Mouse (Mus musculus) left cerebral cortex, adult 18-20 months (tissue): Measurements from ENCODE around the gene B3gat2. TPM values are rescaled to one million over a fixed set of nuclear protein-coding genes. Genes with fewer than 3 reads are reported as not detected.

Experiments used
- DNase-seq, 2 experiments: peaks; one replicate each; pipeline ENCODE4 v3.0.0; 2021 to 2022; ENCODE audit warnings: low spot score in 2 of 2, mixed read lengths in 1 of 2
- total RNA-seq, 2 experiments: library from RNA; stranded (reverse); gene quantifications; 2 replicates each; pipeline ENCODE4 v1.2.3; 2021

B3gat2 gene
- total RNA-seq, 2 experiments from 2014 or later: 6.9 to 8.6 TPM

DNA sequence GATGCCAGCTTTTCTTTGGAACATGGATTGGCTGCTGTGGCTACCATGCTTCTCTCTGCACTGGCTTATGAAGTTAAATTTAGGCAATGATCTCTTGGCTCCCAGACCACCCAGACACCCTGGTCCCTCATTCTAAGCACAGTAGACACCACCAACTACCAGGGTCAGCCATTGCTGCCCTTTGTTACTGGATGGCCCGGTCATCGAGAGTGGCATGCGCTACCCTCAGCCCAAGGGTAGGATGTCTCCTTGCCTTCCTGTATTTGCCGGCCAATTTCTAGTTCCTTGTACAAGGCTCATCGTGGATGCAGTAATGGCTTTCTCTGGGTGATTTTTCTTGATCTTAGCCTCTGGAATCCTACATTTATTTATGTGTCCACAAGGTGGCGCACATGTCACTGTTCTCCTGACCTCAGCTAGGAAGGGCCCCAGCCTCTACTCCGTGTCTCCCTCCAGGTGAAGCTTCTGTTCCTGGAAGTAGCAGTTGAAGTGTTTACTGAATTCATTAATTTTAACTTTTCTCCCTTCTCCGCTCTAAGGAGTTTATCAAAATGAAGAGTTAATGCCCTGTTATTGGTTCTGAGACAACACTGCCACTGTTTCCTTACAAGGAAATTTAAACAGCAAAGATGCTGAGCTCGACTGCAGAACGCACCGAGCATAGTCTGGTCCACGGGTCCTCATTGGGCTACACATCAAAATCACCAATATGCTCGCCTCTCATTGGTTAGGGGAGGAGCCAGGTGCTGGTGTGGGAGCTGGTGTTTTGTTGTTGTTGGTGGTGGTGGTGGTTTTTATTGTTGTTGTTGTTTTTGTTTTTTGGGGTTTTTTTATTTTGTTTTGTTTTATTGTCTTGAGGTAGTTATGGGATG, 65.6 kb downstream of the B3gat2 start:
- DNase-seq: peak; percentile 48 to 71

DNA sequence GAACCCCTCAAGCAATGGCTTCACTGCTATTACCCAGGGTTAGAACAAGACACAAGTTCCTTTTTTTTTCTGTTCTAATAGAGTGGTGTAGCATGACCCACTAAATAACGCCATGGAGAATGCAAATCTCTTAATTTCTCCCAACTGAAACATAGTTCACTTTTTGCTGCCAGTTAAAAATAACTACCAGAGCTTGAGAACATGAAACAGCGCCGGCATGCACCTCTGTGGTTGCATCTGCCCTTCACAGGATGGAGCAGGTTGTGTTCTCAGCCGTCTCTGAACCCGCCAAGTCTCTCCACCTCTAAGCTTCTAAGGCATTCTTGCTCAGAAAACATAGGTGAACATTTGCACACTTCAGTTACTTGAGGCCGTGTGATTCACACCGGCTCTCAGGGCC, 72.7 kb downstream of the B3gat2 start:
- DNase-seq: no peak

DNA sequence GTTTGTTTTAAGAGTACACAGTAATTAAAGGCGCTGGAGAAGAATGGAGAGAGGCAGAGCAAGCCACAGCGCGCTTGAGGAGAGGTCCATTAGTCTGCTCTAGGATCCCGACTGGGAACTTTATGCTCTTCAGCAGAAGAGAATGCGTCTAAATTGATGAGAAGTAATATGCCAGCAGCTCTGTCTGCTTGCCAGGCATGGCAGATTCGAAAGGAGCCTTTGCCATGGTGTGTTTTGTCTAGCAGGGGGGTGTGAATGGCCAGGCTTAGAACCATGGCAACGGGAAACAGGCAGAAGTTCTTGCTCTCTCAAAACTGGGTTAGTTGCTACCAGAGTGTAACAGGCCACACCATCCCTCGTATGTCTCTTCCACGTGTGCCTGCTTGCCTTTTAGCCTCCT, 73.3 kb downstream of the B3gat2 start:
- DNase-seq: peak in 1 of 2 experiments; percentile 27

DNA sequence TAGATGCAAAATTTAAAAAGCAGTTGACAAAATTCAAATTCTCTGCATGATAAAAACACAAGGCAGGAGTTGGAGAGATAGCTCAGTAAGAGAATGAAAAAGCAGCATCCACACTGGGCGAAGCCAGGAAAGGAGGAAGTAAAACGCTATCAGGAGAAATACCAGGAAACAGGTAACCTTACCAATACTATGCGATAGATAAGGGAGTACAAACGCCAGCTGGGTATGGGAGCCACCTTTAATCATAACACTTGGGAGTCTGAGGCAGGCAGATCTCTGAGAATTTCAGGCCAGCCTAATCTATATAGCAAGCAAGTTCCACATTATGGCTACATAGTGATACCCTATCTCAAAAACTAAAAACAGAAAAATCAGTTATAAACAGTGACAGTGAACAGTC, 75.1 kb downstream of the B3gat2 start:
- DNase-seq: no peak

DNA sequence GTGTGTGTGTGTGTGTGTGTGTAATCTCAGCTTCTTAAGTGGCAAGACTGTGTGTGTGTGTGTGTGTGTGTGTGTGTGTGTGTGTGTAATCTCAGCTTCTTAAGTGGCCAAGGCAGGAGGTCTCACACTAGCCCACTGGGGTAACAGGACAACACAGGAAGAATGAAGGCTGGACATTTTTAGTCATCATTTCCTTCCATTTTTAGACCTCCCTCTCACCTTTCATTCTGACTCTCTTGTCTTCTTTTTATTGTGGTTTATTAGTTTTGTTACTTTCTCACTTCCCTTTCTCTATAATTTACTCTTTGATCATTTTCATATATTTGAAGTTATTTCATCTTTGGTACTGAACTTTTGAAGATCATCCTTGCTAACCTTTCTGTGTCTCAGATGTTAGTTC, 79.4 kb downstream of the B3gat2 start:
- no peak for DNase-seq

DNA sequence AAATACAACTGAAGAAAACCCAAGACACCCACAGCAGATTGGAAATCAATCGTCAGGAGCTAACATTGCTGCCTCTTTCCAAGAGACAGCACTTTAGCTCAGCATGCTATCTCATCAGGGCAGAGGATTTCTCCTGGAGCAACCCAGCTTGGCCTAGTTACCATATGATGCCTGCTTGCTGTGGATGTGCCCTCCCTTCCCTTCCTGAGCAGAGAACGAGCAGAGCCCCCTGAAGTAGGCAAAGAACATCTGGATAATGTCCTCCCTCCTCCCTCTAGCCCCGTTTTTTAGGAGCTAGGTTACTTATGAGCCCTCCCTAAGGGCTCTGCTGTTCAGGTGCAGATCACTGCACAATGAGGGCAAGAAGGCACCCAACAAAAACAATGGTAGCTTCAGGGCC, 81.1 kb downstream of the B3gat2 start:
- DNase-seq: no peak

DNA sequence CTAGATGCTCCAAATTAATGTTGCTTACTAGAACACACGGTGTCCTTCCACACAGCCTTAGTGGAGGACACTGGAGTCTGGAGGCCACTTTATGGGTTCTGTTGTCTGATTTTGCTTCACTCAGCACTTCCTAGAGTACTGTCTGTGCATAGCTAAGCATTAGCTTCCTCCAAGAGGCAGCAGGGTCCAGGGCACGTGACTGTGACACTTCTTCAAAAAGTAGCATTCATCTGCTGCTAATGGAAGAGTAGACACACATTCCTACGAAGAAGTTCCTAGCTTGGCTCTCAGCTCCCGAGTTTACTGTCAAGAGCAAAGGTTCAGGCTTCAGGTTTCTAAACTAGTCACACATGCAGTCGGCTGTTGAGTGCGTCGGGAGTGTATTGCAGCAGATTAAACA, 82.2 kb downstream of the B3gat2 start:
- DNase-seq: no peak

DNA sequence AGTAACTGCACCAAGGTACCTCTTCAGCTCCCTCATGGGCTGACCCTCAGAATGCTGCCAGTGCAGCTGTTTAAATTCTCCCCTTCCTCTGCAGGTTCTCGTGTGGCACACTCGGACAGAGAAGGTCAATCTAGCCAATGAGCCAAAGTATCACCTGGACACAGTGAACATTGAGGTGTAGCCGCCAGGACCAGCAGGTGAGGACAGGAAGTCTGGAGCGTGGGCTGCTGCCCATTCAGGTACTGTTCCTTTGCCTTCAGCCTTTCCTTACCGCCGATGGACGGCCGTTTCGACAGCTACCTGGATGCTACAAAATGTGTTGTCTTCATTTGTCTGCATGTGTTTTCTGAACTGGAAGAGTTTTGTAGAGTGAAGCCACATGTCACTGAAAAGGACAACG, 83.5 kb downstream of the B3gat2 start:
- DNase-seq: no peak

DNA sequence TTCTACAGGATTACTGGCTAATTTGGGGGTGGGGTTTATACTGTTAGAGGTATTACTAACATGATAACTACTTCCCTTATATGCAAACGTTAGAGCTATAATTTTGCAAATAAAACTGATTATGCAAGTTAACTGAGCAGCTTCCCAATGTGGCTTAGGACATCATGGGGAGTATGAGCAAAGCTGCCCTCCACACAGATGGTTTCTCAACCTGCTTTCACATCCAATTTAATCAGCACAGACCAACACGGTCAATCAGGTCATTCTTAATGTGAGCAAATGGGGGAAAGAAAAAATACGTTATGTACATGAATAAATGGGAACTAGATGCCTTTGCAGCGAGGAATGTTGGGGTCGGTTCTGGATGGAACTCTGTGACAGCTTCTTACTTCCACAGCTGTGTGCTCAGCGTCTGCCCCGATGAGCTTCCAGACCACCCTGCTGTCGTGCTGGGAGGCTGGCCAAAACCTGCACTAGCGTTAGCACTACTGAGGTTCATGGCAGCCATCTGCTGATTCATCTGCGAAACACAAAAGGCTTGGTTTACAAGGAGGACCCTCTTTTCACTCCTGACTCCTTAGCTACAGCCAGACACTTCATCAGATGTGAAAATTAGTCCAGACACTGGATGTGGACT, 84.6 kb downstream of the B3gat2 start:
- no peak for DNase-seq

DNA sequence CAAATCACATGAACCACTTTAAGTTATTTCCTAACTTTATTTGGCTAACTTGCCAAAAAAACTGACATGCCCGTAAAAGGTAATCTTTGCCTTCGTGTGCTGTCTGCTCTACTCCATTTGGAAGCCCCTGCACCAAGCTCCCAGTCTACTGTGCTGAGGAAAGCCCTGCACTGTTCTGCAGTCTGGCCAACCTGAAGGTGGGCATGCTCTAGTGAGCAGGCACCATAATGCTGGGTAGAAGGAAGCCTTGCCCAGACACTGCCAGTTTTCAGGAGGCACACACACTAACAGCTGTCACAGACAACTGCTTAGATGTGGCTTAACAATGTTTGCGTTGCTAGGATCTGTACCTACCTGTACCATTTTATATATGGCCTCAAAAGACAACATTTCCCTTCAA, 94.1 kb downstream of the B3gat2 start:
- DNase-seq: no peak

DNA sequence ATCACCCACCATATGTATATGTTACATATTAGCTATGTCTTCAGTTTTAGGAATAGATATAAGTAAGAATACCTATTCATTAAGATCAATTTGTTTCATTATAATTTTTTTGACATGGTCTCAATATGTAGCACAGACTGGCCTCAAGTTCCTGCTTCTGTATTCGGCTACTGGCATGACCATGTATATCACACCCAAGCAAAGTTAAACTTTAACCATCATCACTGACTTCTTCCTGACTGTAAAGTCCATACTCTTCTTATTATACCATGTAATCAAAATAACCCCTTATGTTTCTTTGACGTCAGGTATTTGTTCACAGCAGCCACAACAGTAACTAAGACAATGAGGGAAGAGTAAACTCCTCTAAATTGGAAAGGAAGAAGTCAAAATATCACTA, 99.4 kb downstream of the B3gat2 start:
- DNase-seq: no peak

DNA sequence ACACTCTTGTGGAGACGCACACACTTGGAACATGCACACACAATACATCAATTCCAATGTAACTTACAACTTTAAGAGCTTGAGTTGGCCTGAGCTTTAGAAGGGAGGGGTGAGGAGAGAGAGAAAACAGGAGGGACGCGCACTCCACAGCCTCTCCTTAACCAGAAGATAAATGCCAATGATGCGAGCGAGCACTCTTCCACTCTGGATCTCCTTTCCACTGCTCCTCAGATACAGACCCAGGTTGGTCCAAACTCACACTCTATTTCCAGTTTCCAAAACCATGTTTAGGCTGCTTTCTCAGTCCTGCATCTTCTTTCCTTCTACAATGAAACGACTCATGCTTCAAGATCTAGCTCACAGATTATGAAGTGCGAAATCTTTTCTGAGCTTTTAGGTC, 104.0 kb downstream of the B3gat2 start:
- no peak for DNase-seq

DNA sequence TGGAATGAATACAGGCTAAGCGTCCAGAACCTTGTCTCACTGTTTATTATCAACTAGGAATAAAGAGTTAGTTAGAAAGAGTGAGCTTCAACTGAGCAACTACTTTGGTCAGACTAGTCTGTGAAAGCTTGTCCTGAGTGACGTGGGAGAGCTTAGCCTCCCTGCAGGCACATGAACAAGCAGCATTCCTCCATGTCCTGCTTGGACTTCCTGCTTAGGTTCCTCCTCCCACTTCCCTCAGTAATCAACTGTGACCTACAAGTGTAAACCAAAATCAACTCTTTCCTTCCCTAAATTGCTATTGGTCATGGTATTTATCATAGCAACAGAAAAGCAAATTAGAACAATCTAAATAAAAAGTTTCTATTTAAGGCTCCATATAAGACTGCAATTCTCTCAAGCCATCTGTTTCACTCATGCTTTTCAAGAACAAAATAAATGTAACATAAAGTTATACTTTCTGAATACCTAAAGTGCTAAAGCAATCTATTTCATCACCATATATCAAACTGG, 105.9 kb downstream of the B3gat2 start:
- DNase-seq: no peak

DNA sequence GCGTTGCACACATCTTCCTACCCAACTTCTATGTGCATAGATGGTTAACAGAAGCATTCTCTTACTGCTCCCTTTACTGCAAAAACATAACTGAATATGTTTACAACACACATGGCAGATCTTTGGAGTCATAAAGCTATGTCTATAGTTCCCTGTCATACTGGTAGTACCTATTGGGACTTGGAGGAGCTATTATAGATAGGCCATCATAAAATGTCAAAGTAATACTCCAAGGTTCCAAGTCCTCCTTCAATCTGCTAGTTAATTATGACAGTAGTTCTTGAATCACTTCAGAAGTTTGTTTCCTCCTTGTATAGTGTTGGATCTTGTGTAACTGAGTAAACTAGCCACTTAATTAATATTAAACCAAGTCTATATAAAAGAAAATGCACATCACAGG, 110.6 kb downstream of the B3gat2 start:
- no peak for DNase-seq

DNA sequence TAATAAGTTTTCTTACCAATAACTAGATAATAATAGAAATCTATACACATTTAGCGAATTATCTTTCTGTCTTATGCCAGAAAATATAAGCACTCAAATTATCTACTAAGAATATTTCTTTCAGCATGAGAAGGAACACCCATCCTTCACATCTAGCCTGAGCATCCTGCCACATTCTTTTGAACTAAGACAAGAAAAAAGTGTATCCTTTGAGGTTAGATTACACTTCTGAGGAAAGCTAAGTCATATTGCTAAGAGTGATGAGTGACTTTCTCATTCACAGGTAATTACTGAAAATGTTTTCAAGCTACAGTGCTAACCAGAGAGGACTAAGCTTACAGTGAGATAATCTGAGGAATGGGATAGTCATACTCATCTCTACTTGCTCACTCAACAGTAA, 121.1 kb downstream of the B3gat2 start:
- no peak for DNase-seq

DNA sequence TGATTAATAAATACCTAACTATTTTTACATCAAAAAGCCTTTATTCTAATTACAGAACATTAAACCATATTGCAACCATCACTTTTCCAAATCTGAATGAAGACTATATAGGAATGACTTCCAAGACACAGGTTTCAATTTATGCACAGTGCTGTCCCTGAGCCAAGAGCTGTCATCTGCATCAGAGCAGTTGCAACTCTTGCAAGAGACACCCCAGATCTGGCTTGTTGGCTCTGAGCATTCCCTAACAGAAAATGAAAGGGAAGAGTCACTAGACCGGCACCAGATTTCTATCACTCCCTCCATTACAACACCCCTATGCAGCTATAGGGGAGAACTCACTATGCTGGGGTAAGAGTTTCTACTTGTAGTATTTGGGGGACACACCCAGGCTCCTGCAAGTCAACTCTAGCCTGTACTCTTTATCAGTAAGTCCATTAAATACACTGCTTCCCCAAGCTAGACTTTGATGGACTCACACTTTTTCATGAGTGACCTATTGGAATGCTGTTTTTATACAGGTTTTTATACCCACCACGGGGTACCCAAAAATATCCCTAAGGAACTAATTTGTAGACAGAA, 122.6 kb downstream of the B3gat2 start:
- DNase-seq: no peak

DNA sequence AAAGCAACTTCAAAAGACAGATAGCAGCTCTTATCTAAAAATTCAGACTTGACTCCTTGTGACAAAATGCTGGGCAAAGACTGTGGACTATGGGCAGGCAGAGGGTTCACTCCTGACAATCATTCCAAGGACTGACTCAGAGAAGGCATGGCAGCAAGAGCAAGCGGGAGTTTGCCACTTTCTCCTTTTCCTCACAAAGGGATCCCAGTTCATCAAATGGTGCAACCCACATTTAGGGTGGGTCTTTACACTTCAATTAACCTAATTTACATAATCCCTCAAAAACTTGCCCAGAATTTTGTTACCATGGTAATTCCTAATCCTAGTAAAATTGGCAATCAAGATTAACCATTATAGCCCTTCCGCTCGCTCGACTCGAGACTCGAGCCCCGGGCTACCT, 123.4 kb downstream of the B3gat2 start:
- no peak for DNase-seq

DNA sequence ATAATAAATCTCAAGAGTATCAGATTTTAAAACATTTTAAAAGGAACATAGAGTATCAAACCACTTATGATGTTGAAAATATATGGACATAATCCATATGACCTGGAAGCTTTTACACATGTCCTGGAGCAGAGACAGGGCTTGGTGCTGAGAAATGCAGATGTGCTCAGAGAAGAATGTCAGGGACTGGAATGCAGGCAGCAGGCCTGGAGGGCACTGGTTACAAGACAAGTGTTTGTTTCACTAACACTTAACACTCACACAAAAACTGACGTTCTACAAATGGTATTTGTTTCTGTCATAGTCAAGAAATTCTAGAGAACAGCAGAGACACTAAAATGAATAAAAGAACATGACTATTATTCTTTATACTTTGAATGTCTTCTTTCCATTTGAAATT, 130.5 kb downstream of the B3gat2 start:
- DNase-seq: no peak
